Mouse (Mus musculus) kidney, adult 2 months (tissue): ENCODE measurements around the gene Gm853.

ENCODE experiments used
- CTCF ChIP-seq: fragments of 200-500 bp; conservative IDR thresholded peaks from 2 replicates; pipeline ENCODE4 v1.5.1; 2011; ENCODE audit warnings: low read depth, mild to moderate bottlenecking, control low read depth, low read length, moderate library complexity, mixed read lengths; ENCODE audit not compliant: insufficient read depth, insufficient read length
- POLR2A ChIP-seq: fragments of 200-500 bp; IDR thresholded peaks from one replicate; pipeline ENCODE4 v1.6.1; 2011; ENCODE audit warnings: low read depth, low read length, control low read depth

DNA sequence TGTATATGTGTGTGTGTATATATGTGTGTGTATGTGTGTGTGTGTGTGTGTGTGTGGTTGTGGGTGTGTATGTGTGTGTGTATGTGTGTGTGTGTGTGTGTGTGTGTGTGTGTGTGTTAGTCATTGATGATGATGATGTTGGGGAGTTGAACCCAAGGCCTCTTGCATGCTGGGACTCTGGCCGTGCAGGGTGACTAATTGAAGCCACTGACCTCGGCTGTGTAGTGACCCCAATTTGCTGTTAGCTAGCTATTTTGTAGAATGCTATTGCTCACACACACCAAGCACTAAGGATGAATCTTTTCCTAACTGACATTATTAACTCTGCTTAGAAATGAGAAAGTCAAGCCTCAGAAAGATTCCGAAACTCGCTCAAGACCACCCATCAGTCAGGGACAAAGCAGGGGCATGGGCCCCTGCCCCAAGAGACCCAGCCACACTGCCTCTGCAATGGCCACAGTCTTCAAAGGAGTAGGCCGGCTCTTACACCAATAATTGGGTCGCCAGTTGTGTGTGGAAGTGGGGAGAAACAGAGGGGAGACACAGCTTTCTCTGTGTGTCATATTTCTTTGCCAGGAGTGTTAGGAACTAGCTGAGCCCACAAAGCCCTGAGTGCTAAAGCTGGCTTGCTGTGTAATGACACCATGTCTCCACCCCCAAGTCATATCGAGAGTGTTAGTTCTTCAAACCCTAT, 41.1 kb downstream of the Gm853 start:
- no peak for TF ChIP-seq POLR2A
- no peak for TF ChIP-seq CTCF
